In genomic region chr5:132503431-132503830, GRCm38 (mm10) we compare ENCODE assay signal across 21 mouse cellular contexts. TPM values are rescaled to one million over a fixed set of nuclear protein-coding genes. Genes with fewer than 3 reads are reported as not detected.
A peak's percentile ranks its signal among the peaks of the same experiment; 100 is the strongest.
DNase-seq lines count a peak whose midpoint lies in the region; ATAC-seq and TF ChIP-seq lines count a peak whose summit lies in the region.
"Had no signal": no experiment of that assay in that cellular context is flagged by ENCODE, and none has a peak within 500 bp of the region (broad histone marks: within the 10 kb centered on the region; RNA-seq: fewer than 3 reads in every experiment).

No protein-coding gene starts in this region.

- H3K4me3 ChIP-seq in intestine, postnatal 0 days (ENCODE audit: low read depth, low read length), result no peak overlapping the region
- H3K4me3 ChIP-seq in intestine, embryonic 15.5 days (replicated peaks), result no peak overlapping the region
- H3K4me3 ChIP-seq in lung, embryonic 14.5 days (ENCODE audit: low read depth, low read length), result no peak overlapping the region
- no peak overlapping the region for H3K4me3 ChIP-seq in midbrain, embryonic 13.5 days (replicated peaks)
- H3K4me3 ChIP-seq: embryonic facial prominence, embryonic 10.5 days; forebrain, embryonic 12.5 days; midbrain, embryonic 12.5 days; myocyte had no signal

- DNase-seq in lung, embryonic 14.5 days, result no peak
- DNase-seq in lung, postnatal 36 days, result no peak
- DNase-seq in ES-CJ7 (ENCODE audit: low read depth, low spot score), result peak; percentile 56
- DNase-seq: adrenal gland, postnatal 25 days; cerebellum, adult 18-20 months; cerebellum, postnatal 36 days; gastrocnemius, postnatal 10 days; kidney, adult 8-10 months; kidney, postnatal 4 days; lung, adult 18-20 months had no signal

- peak; percentile 35 for TF ChIP-seq CTCF in intestine, postnatal 0 days (IDR thresholded peaks at IDR 0.05; ENCODE audit: low read depth)
- peak; percentile 14; the same call in 1 of the 2 replicates for TF ChIP-seq CTCF in lung, embryonic 14.5 days (IDR thresholded peaks at IDR 0.05; ENCODE audit: low read depth)

- WGBS in intestine, postnatal 0 days, result 96% methylated on average over 2 of the region's 2 CpGs
- 97% methylated on average over 2 of the region's 2 CpGs for WGBS in intestine, embryonic 15.5 days
- WGBS in lung, embryonic 14.5 days, result 96% methylated on average over 2 of the region's 2 CpGs
- 93% methylated on average over 2 of the region's 2 CpGs for WGBS in midbrain, embryonic 13.5 days

- H3K27ac ChIP-seq in intestine, postnatal 0 days (ENCODE audit: low read depth, low read length), result no peak overlapping the region
- H3K27ac ChIP-seq in intestine, embryonic 15.5 days, result no peak overlapping the region
- H3K27ac ChIP-seq in lung, embryonic 14.5 days (ENCODE audit: low read depth), result no peak overlapping the region
- no peak overlapping the region for H3K27ac ChIP-seq in midbrain, embryonic 13.5 days
- H3K27ac ChIP-seq: embryonic facial prominence, embryonic 10.5 days; forebrain, embryonic 12.5 days; macrophage; midbrain, embryonic 12.5 days had no signal

- ATAC-seq in intestine, postnatal 0 days, result no peak
- ATAC-seq in intestine, embryonic 15.5 days, result no peak
- ATAC-seq in lung, embryonic 14.5 days (ENCODE audit: insufficient read depth), result no peak
- peak; percentile 54; the same call in 1 of the 2 replicates for ATAC-seq in megakaryocyte, adult 5-6 weeks (ENCODE audit: poor library complexity, severe bottlenecking)
- no peak for ATAC-seq in midbrain, embryonic 13.5 days
- ATAC-seq: Patski had no signal

- no peaks in the 10 kb centered on the region for H3K4me1 ChIP-seq in intestine, postnatal 0 days (replicated peaks; ENCODE audit: control insufficient read depth, insufficient read depth, low read length)
- peaks cover 12% of the 10 kb centered on the region; the same call in 1 of the 2 replicates for H3K4me1 ChIP-seq in intestine, embryonic 15.5 days (replicated peaks)
- H3K4me1 ChIP-seq in lung, embryonic 14.5 days (ENCODE audit: insufficient read depth), result peaks cover 8% of the 10 kb centered on the region; the same call in 1 of the 2 replicates
- H3K4me1 ChIP-seq in midbrain, embryonic 13.5 days (replicated peaks), result peaks cover 31% of the 10 kb centered on the region

- no peak overlapping the region for H3K4me2 ChIP-seq in intestine, postnatal 0 days (replicated peaks; ENCODE audit: low read depth)
- H3K4me2 ChIP-seq in intestine, embryonic 15.5 days (replicated peaks), result no peak overlapping the region
- no peak overlapping the region for H3K4me2 ChIP-seq in lung, embryonic 14.5 days
- H3K4me2 ChIP-seq in midbrain, embryonic 13.5 days (replicated peaks), result no peak overlapping the region
- H3K4me2 ChIP-seq: forebrain, embryonic 12.5 days; midbrain, embryonic 12.5 days had no signal

- H3K9me3 ChIP-seq in intestine, postnatal 0 days (ENCODE audit: control insufficient read depth), result no peaks in the 10 kb centered on the region
- H3K9me3 ChIP-seq in intestine, embryonic 15.5 days, result no peaks in the 10 kb centered on the region
- H3K9me3 ChIP-seq in lung, embryonic 14.5 days (ENCODE audit: low read depth, low read length), result no peaks in the 10 kb centered on the region
- no peaks in the 10 kb centered on the region for H3K9me3 ChIP-seq in midbrain, embryonic 13.5 days
- H3K9me3 ChIP-seq: embryonic facial prominence, embryonic 10.5 days; forebrain, embryonic 12.5 days; midbrain, embryonic 12.5 days had no signal

- no peaks in the 10 kb centered on the region for H3K36me3 ChIP-seq in intestine, postnatal 0 days (ENCODE audit: control insufficient read depth, insufficient read depth)
- H3K36me3 ChIP-seq in intestine, embryonic 15.5 days, result no peaks in the 10 kb centered on the region
- no peaks in the 10 kb centered on the region for H3K36me3 ChIP-seq in lung, embryonic 14.5 days (ENCODE audit: insufficient read depth)
- no peaks in the 10 kb centered on the region for H3K36me3 ChIP-seq in midbrain, embryonic 13.5 days
- H3K36me3 ChIP-seq: embryonic facial prominence, embryonic 10.5 days; forebrain, embryonic 12.5 days; midbrain, embryonic 12.5 days had no signal

- H3K27me3 ChIP-seq in intestine, postnatal 0 days (replicated peaks; ENCODE audit: control insufficient read depth, insufficient read depth, low read length), result no peaks in the 10 kb centered on the region
- no peaks in the 10 kb centered on the region for H3K27me3 ChIP-seq in intestine, embryonic 15.5 days (replicated peaks)
- H3K27me3 ChIP-seq in lung, embryonic 14.5 days (ENCODE audit: insufficient read depth, low read length), result no peaks in the 10 kb centered on the region
- H3K27me3 ChIP-seq in midbrain, embryonic 13.5 days, result no peaks in the 10 kb centered on the region; the same call in 1 of the 2 replicates
- H3K27me3 ChIP-seq: CH12.LX, Patski had no signal

- H3K9ac ChIP-seq in intestine, postnatal 0 days (ENCODE audit: low read depth, low read length), result no peak overlapping the region
- H3K9ac ChIP-seq in intestine, embryonic 15.5 days, result no peak overlapping the region
- H3K9ac ChIP-seq in lung, embryonic 14.5 days, result no peak overlapping the region
- H3K9ac ChIP-seq in midbrain, embryonic 13.5 days (replicated peaks), result no peak overlapping the region
- H3K9ac ChIP-seq: forebrain, embryonic 12.5 days; midbrain, embryonic 12.5 days had no signal

RNA-seq across cellular contexts. Expression of gene Auts2, which starts 39.7 kb away (rescaled TPM):
- polyA plus RNA-seq in intestine, postnatal 0 days (2015; fragmentation: Nextera tagmentation; extraction: Ambion mirVana), result 4.9 and 5.8 TPM in 2 replicates
- 19.0 and 21.2 TPM in 2 replicates for polyA plus RNA-seq in intestine, embryonic 15.5 days (2015; fragmentation: Nextera tagmentation; extraction: Ambion mirVana)
- 25.8 and 27.3 TPM in 2 replicates for polyA plus RNA-seq in lung, embryonic 14.5 days (2014; fragmentation: Nextera tagmentation; extraction: Ambion mirVana)
- 0.36 and 0.42 TPM in 2 replicates for total RNA-seq in megakaryocyte, adult 5-6 weeks (2015)
- total RNA-seq in megakaryocyte, adult 5-6 weeks (2017), result 0.04 and 1.1 TPM in 2 replicates
- 73.1 and 76.2 TPM in 2 replicates for polyA plus RNA-seq in midbrain, embryonic 13.5 days (2015; fragmentation: Nextera tagmentation; extraction: Ambion mirVana)
- total RNA-seq: CH12.LX had no signal
